Mouse (Mus musculus): ENCODE results near the gene Eif2b5. TPM values are rescaled to one million over a fixed set of nuclear protein-coding genes. Genes with fewer than 3 reads are reported as not detected.

Eif2b5 gene
- polyA plus RNA-seq, 1 experiment from 2014 or later: 158 TPM

- no peak for DNase-seq (ENCODE audit: extremely low spot score, low spot score)
- Histone ChIP-seq H3K4me3 (no peak overlapping the region), H3K27me3 (ENCODE audit: poor library complexity, severe bottlenecking) (no peaks in the 10 kb centered on the region), H3K4me1 (no peaks in the 10 kb centered on the region; the same call in 1 of the 2 replicates), H3K27ac (no peak overlapping the region), H3K36me3 (replicated peaks) (peaks cover 96% of the 10 kb centered on the region), H3K9me3 (no peaks in the 10 kb centered on the region)
- WGBS: 84% methylated on average over 1 of the region's 1 CpGs
Observed at GRCm38 (mm10) chr16:20529375-20529774, 30.8 kb downstream of the Eif2b5 start.

- no peak for DNase-seq (ENCODE audit: extremely low spot score, low spot score)
- Histone ChIP-seq H3K4me1 (peaks cover 2% of the 10 kb centered on the region), H3K27me3 (ENCODE audit: poor library complexity, severe bottlenecking) (no peaks in the 10 kb centered on the region), H3K36me3 (replicated peaks) (peaks cover 80% of the 10 kb centered on the region), H3K27ac (no peak overlapping the region), H3K9me3 (no peaks in the 10 kb centered on the region), H3K4me3 (no peak overlapping the region; the same call in 1 of the 2 replicates)
- WGBS: 94% methylated on average over 20 of the region's 20 CpGs
Observed at GRCm38 (mm10) chr16:20530941-20531340, 32.3 kb downstream of the Eif2b5 start.

DNA sequence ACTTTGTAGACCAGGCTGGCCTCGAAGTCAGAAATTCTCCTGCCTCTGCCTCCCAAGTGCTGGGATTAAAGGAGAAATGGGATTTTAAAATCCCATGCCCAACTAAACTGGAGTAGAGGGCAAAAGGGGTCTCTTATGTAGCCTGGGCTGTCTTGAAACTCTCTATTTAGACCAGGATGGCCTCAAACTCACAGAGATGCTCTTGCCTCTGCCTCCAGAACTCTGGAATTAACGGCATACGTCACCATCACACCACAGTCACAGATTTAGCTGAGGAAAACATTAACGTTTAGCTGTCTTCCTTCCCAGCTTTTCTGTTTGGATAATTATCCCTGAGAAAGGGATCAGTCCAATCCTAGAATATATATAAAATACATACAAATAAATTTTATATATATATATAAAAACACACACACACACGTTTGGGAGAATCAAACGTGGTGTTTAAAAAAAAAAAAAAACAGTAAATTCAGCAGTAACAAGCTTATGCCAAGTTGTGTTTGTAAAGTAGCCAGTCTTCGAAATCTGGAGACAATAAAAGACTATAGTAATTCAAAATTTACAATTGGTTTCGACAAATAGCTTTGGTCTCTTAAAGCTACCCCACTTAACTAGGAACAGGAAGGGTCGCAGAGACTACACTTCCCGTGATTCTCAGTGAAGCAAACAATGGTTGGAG lies 36.1 kb downstream of the Eif2b5 start:
- peaks cover 27% of the 10 kb centered on the region for H3K4me1 ChIP-seq
- DNase-seq (ENCODE audit: extremely low spot score, low spot score): no peak
- H3K36me3 ChIP-seq (replicated peaks): peaks cover 71% of the 10 kb centered on the region
- WGBS: 54% methylated on average over 10 of the region's 10 CpGs
- no peak overlapping the region for H3K27ac ChIP-seq
- H3K4me3 ChIP-seq: peak overlapping the region; percentile 94
- H3K9me3 ChIP-seq: no peaks in the 10 kb centered on the region
- no peaks in the 10 kb centered on the region for H3K27me3 ChIP-seq (ENCODE audit: poor library complexity, severe bottlenecking)

GRCm38 (mm10) chr16:20535296-20536080 lies 36.9 kb downstream of the Eif2b5 start, which contains the start of gene Ap2m1:
Gene Ap2m1 (plus strand): TSS chr16:20535478.
- peaks cover 71% of the 10 kb centered on the region for H3K36me3 ChIP-seq (replicated peaks)
- no peaks in the 10 kb centered on the region for H3K9me3 ChIP-seq
- under 1% methylated on average over 52 of the region's 52 CpGs for WGBS

DNA sequence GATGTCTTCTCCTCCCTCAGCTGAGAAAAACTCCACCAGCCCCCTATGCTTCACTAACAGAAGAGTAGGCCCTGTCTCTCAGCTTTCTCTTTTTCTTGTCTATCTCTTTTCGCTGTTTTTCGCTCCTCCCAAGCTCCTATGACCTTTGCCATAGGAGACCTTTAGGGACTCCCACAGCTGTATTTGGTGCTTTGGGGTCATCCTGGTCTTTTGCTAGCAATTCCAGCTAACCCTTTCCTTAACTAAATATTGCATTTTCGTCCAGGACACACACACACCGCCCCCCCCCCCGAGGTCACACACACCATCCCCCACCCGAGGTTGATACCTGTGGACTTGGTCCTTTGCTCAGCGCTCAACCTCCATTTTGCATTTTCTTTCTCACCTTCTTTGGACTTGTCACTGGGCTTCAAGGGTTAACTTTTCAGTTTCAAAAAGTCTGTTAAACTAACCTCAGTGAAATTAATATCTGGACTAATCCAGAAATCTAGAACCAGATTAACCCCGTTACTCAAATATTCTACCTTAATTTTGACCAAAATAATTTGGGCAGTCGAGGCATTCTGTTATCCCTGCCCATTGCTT lies 37.6 kb downstream of the Eif2b5 start:
- Histone ChIP-seq H3K27ac (peak overlapping the region; percentile 95), H3K36me3 (replicated peaks) (peaks cover 71% of the 10 kb centered on the region), H3K27me3 (ENCODE audit: poor library complexity, severe bottlenecking) (no peaks in the 10 kb centered on the region), H3K4me3 (peak overlapping the region; percentile 94), H3K9me3 (no peaks in the 10 kb centered on the region), H3K4me1 (peaks cover 27% of the 10 kb centered on the region)
- no peak for DNase-seq (ENCODE audit: extremely low spot score, low spot score)
- WGBS: 35% methylated on average over 9 of the region's 9 CpGs

More at GRCm38 (mm10) chr16:20535296-20536080, 36.9 kb downstream of the Eif2b5 start, which contains the start of gene Ap2m1:
- peak within 1 kb of the TSS; percentile 94 for H3K4me3 ChIP-seq
- DNase-seq (ENCODE audit: extremely low spot score, low spot score): peak; percentile 96
- H3K27me3 ChIP-seq (ENCODE audit: poor library complexity, severe bottlenecking): no peaks in the 10 kb centered on the region
- H3K4me1 ChIP-seq: peaks cover 27% of the 10 kb centered on the region
- H3K27ac ChIP-seq: peak within 1 kb of the TSS; percentile 95

- peaks cover 71% of the 10 kb centered on the region for H3K36me3 ChIP-seq (replicated peaks)
- no peaks in the 10 kb centered on the region for H3K9me3 ChIP-seq
- no peak for DNase-seq (ENCODE audit: extremely low spot score, low spot score)
- H3K27me3 ChIP-seq (ENCODE audit: poor library complexity, severe bottlenecking): no peaks in the 10 kb centered on the region
- peaks cover 27% of the 10 kb centered on the region for H3K4me1 ChIP-seq
- peak overlapping the region; percentile 78 for H3K27ac ChIP-seq
- peak overlapping the region; percentile 94 for H3K4me3 ChIP-seq
- 20% methylated on average over 5 of the region's 5 CpGs for WGBS
Observed at GRCm38 (mm10) chr16:20537071-20537471, 38.5 kb downstream of the Eif2b5 start.

- WGBS: 42% methylated on average over 6 of the region's 6 CpGs
- H3K4me1 ChIP-seq: peaks cover 27% of the 10 kb centered on the region
- H3K27ac ChIP-seq: peak overlapping the region; percentile 78
- no peak for DNase-seq (ENCODE audit: extremely low spot score, low spot score)
- H3K36me3 ChIP-seq (replicated peaks): peaks cover 71% of the 10 kb centered on the region
- no peaks in the 10 kb centered on the region for H3K9me3 ChIP-seq
- H3K27me3 ChIP-seq (ENCODE audit: poor library complexity, severe bottlenecking): no peaks in the 10 kb centered on the region
- peak overlapping the region; percentile 94 for H3K4me3 ChIP-seq
Observed at GRCm38 (mm10) chr16:20537601-20538320, 39.1 kb downstream of the Eif2b5 start.

- no peaks in the 10 kb centered on the region for H3K9me3 ChIP-seq
- no peak overlapping the region for H3K27ac ChIP-seq
- H3K4me3 ChIP-seq: no peak overlapping the region
- peaks cover 74% of the 10 kb centered on the region for H3K36me3 ChIP-seq (replicated peaks)
- DNase-seq (ENCODE audit: extremely low spot score, low spot score): no peak
- H3K4me1 ChIP-seq: peaks cover 27% of the 10 kb centered on the region
- H3K27me3 ChIP-seq (ENCODE audit: poor library complexity, severe bottlenecking): no peaks in the 10 kb centered on the region
- 89% methylated on average over 3 of the region's 3 CpGs for WGBS
Observed at GRCm38 (mm10) chr16:20539649-20540048, 41.0 kb downstream of the Eif2b5 start.

DNA sequence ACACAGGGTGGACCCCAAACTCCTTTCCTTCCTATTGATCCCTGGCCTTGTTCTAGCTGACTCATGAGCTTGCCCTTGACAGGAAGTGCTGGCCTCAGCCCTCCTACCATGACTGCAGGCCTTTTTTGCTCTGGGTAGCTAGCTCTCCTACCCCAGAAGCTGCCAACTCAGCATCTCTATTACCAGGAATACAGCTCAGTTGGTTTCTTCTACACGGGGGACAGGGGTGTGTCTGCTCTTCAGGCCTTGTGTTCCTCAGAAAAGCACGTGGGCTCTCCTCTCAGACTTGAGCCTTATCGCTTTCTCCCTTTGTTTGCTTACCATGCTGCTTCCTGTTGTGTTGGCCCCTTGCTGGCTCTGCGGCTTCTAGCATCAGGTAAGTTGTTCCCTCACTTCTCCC lies 41.8 kb downstream of the Eif2b5 start:
- Histone ChIP-seq H3K36me3 (replicated peaks) (peaks cover 82% of the 10 kb centered on the region), H3K27me3 (ENCODE audit: poor library complexity, severe bottlenecking) (no peaks in the 10 kb centered on the region), H3K4me1 (peaks cover 27% of the 10 kb centered on the region), H3K27ac (no peak overlapping the region), H3K9me3 (no peaks in the 10 kb centered on the region), H3K4me3 (no peak overlapping the region)
- WGBS: 85% methylated on average over 4 of the region's 4 CpGs
- DNase-seq (ENCODE audit: extremely low spot score, low spot score): no peak

- Histone ChIP-seq H3K9me3 (no peaks in the 10 kb centered on the region), H3K4me3 (no peak overlapping the region), H3K27me3 (ENCODE audit: poor library complexity, severe bottlenecking) (no peaks in the 10 kb centered on the region), H3K27ac (no peak overlapping the region), H3K36me3 (replicated peaks) (peaks cover 62% of the 10 kb centered on the region), H3K4me1 (peaks cover 20% of the 10 kb centered on the region)
- DNase-seq (ENCODE audit: extremely low spot score, low spot score): no peak
- WGBS: 95% methylated on average over 10 of the region's 10 CpGs
Observed at GRCm38 (mm10) chr16:20545696-20546095, 47.1 kb downstream of the Eif2b5 start.

DNA sequence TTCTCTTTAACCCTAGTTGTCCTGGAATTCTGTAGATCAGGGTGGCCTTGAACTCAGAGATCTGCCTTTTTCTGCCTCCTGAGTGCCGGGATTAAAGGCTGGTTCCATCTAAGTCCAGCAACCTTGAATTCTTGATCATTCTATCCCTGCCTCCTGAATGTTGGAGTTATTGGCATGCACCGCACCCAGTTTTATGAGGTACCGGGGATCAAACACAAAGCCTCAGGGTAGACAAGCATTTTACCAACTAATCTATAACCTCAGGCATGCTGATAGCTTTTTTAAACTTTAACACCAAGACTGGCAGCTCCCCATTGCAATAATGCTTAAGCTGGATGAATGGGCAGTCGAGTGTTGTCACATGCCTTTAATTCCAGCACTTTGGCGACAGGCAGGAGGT lies 48.8 kb downstream of the Eif2b5 start:
- Histone ChIP-seq H3K27ac (peak overlapping the region; percentile 87), H3K36me3 (replicated peaks) (peaks cover 61% of the 10 kb centered on the region), H3K27me3 (ENCODE audit: poor library complexity, severe bottlenecking) (no peaks in the 10 kb centered on the region), H3K4me3 (peak overlapping the region; percentile 89), H3K4me1 (peaks cover 20% of the 10 kb centered on the region), H3K9me3 (no peaks in the 10 kb centered on the region)
- WGBS: 64% methylated on average over 5 of the region's 5 CpGs
- no peak for DNase-seq (ENCODE audit: extremely low spot score, low spot score)
